Mouse (Mus musculus): ENCODE measurements at regions not wholly inside any gene's neighbourhood (a gene's known extent, or its start where the extent isn't known, plus 50 kb on each side); places are given as distances from the start of the nearest gene placed in this dataset.

GRCm38 (mm10) chr5:74904927-74905503, 139.6 kb downstream of the Chic2 start:
- no peaks in the 10 kb centered on the region for H3K27me3 ChIP-seq (ENCODE audit: control insufficient read depth, insufficient read depth, low read length)
- H3K4me2 ChIP-seq (ENCODE audit: low read depth, low read length), result no peak overlapping the region
- H3K9ac ChIP-seq (replicated peaks; ENCODE audit: low read length), result no peak overlapping the region
- H3K27ac ChIP-seq (replicated peaks; ENCODE audit: low read depth, low read length), result no peak overlapping the region
- no peaks in the 10 kb centered on the region for H3K9me3 ChIP-seq (replicated peaks; ENCODE audit: control insufficient read depth, low read length)
- H3K36me3 ChIP-seq (replicated peaks; ENCODE audit: control insufficient read depth, insufficient read depth, low read depth, low read length), result no peaks in the 10 kb centered on the region
- ATAC-seq (replicated peaks; ENCODE audit: insufficient number of reproducible peaks, low FRiP score, low TSS enrichment, low read depth), result no peak
- H3K4me3 ChIP-seq (ENCODE audit: low read depth, low read length), result no peak overlapping the region
- no peak for DNase-seq (ENCODE audit: low spot score)
- WGBS, result 52% methylated on average over 7 of the region's 7 CpGs
- H3K4me1 ChIP-seq (ENCODE audit: control insufficient read depth, insufficient read depth, low read length), result no peaks in the 10 kb centered on the region

GRCm38 (mm10) chr5:74904327-74904726, 140.2 kb downstream of the Chic2 start:
- WGBS, result 67% methylated on average over 3 of the region's 3 CpGs
- Histone ChIP-seq H3K4me2 (ENCODE audit: low read depth, low read length) (no peak overlapping the region), H3K27me3 (ENCODE audit: control insufficient read depth, insufficient read depth, low read length) (no peaks in the 10 kb centered on the region), H3K4me3 (ENCODE audit: low read depth, low read length) (no peak overlapping the region), H3K36me3 (replicated peaks; ENCODE audit: control insufficient read depth, insufficient read depth, low read depth, low read length) (no peaks in the 10 kb centered on the region), H3K9ac (replicated peaks; ENCODE audit: low read length) (no peak overlapping the region), H3K27ac (replicated peaks; ENCODE audit: low read depth, low read length) (no peak overlapping the region), H3K4me1 (ENCODE audit: control insufficient read depth, insufficient read depth, low read length) (no peaks in the 10 kb centered on the region), H3K9me3 (replicated peaks; ENCODE audit: control insufficient read depth, low read length) (no peaks in the 10 kb centered on the region)
- ATAC-seq (replicated peaks; ENCODE audit: insufficient number of reproducible peaks, low FRiP score, low TSS enrichment, low read depth), result no peak
- DNase-seq (ENCODE audit: low spot score), result no peak

GRCm38 (mm10) chr5:74903711-74904110, 140.9 kb downstream of the Chic2 start:
- Histone ChIP-seq H3K4me3 (ENCODE audit: low read depth, low read length) (no peak overlapping the region), H3K27me3 (ENCODE audit: control insufficient read depth, insufficient read depth, low read length) (no peaks in the 10 kb centered on the region), H3K27ac (replicated peaks; ENCODE audit: low read depth, low read length) (no peak overlapping the region), H3K9me3 (replicated peaks; ENCODE audit: control insufficient read depth, low read length) (no peaks in the 10 kb centered on the region), H3K4me1 (ENCODE audit: control insufficient read depth, insufficient read depth, low read length) (no peaks in the 10 kb centered on the region), H3K36me3 (replicated peaks; ENCODE audit: control insufficient read depth, insufficient read depth, low read depth, low read length) (no peaks in the 10 kb centered on the region), H3K4me2 (ENCODE audit: low read depth, low read length) (no peak overlapping the region), H3K9ac (replicated peaks; ENCODE audit: low read length) (no peak overlapping the region)
- DNase-seq (ENCODE audit: low spot score), result no peak
- no peak for ATAC-seq (replicated peaks; ENCODE audit: insufficient number of reproducible peaks, low FRiP score, low TSS enrichment, low read depth)
- 91% methylated on average over 6 of the region's 6 CpGs for WGBS

GRCm38 (mm10) chr5:74897133-74897532, 147.4 kb downstream of the Chic2 start:
- no peak for ATAC-seq (replicated peaks; ENCODE audit: insufficient number of reproducible peaks, low FRiP score, low TSS enrichment, low read depth)
- 85% methylated on average over 8 of the region's 8 CpGs for WGBS
- H3K9ac ChIP-seq (replicated peaks; ENCODE audit: low read length), result no peak overlapping the region
- no peaks in the 10 kb centered on the region for H3K36me3 ChIP-seq (replicated peaks; ENCODE audit: control insufficient read depth, insufficient read depth, low read depth, low read length)
- peak; percentile 33 for DNase-seq (ENCODE audit: low spot score)
- no peak overlapping the region for H3K27ac ChIP-seq (replicated peaks; ENCODE audit: low read depth, low read length)
- H3K4me2 ChIP-seq (ENCODE audit: low read depth, low read length), result no peak overlapping the region
- no peaks in the 10 kb centered on the region for H3K4me1 ChIP-seq (ENCODE audit: control insufficient read depth, insufficient read depth, low read length)
- H3K4me3 ChIP-seq (ENCODE audit: low read depth, low read length), result no peak overlapping the region
- H3K9me3 ChIP-seq (replicated peaks; ENCODE audit: control insufficient read depth, low read length), result no peaks in the 10 kb centered on the region
- H3K27me3 ChIP-seq (ENCODE audit: control insufficient read depth, insufficient read depth, low read length), result no peaks in the 10 kb centered on the region

GRCm38 (mm10) chr5:74893276-74893675, 151.3 kb downstream of the Chic2 start:
- DNase-seq (ENCODE audit: low spot score), result no peak
- Histone ChIP-seq H3K4me3 (ENCODE audit: low read depth, low read length) (no peak overlapping the region), H3K27me3 (ENCODE audit: control insufficient read depth, insufficient read depth, low read length) (no peaks in the 10 kb centered on the region), H3K27ac (replicated peaks; ENCODE audit: low read depth, low read length) (no peak overlapping the region), H3K36me3 (replicated peaks; ENCODE audit: control insufficient read depth, insufficient read depth, low read depth, low read length) (no peaks in the 10 kb centered on the region), H3K9ac (replicated peaks; ENCODE audit: low read length) (no peak overlapping the region), H3K4me2 (ENCODE audit: low read depth, low read length) (no peak overlapping the region), H3K9me3 (replicated peaks; ENCODE audit: control insufficient read depth, low read length) (no peaks in the 10 kb centered on the region), H3K4me1 (ENCODE audit: control insufficient read depth, insufficient read depth, low read length) (peaks cover 2% of the 10 kb centered on the region; the same call in 1 of the 2 replicates)
- WGBS, result 77% methylated on average over 5 of the region's 5 CpGs
- no peak for ATAC-seq (replicated peaks; ENCODE audit: insufficient number of reproducible peaks, low FRiP score, low TSS enrichment, low read depth)

GRCm38 (mm10) chr5:74891541-74891940, 153.0 kb downstream of the Chic2 start:
- Histone ChIP-seq H3K9ac (replicated peaks; ENCODE audit: low read length) (no peak overlapping the region), H3K4me3 (ENCODE audit: low read depth, low read length) (no peak overlapping the region), H3K9me3 (replicated peaks; ENCODE audit: control insufficient read depth, low read length) (no peaks in the 10 kb centered on the region), H3K36me3 (replicated peaks; ENCODE audit: control insufficient read depth, insufficient read depth, low read depth, low read length) (no peaks in the 10 kb centered on the region), H3K27me3 (ENCODE audit: control insufficient read depth, insufficient read depth, low read length) (no peaks in the 10 kb centered on the region), H3K27ac (replicated peaks; ENCODE audit: low read depth, low read length) (no peak overlapping the region), H3K4me1 (ENCODE audit: control insufficient read depth, insufficient read depth, low read length) (peaks cover 2% of the 10 kb centered on the region; the same call in 1 of the 2 replicates), H3K4me2 (ENCODE audit: low read depth, low read length) (no peak overlapping the region)
- DNase-seq (ENCODE audit: low spot score) (peak; percentile 18), ATAC-seq (replicated peaks; ENCODE audit: insufficient number of reproducible peaks, low FRiP score, low TSS enrichment, low read depth) (no peak)
- 27% methylated on average over 3 of the region's 3 CpGs for WGBS

GRCm38 (mm10) chr5:74888934-74889333, 155.6 kb downstream of the Chic2 start:
- no peak overlapping the region for H3K4me2 ChIP-seq (ENCODE audit: low read depth, low read length)
- H3K4me1 ChIP-seq (ENCODE audit: control insufficient read depth, insufficient read depth, low read length), result peaks cover 2% of the 10 kb centered on the region; the same call in 1 of the 2 replicates
- no peak overlapping the region for H3K4me3 ChIP-seq (ENCODE audit: low read depth, low read length)
- H3K9me3 ChIP-seq (replicated peaks; ENCODE audit: control insufficient read depth, low read length), result no peaks in the 10 kb centered on the region
- H3K27ac ChIP-seq (replicated peaks; ENCODE audit: low read depth, low read length), result no peak overlapping the region
- DNase-seq (ENCODE audit: low spot score), result peak; percentile 21
- H3K36me3 ChIP-seq (replicated peaks; ENCODE audit: control insufficient read depth, insufficient read depth, low read depth, low read length), result no peaks in the 10 kb centered on the region
- no peak for ATAC-seq (replicated peaks; ENCODE audit: insufficient number of reproducible peaks, low FRiP score, low TSS enrichment, low read depth)
- WGBS, result 58% methylated on average over 8 of the region's 8 CpGs
- no peaks in the 10 kb centered on the region for H3K27me3 ChIP-seq (ENCODE audit: control insufficient read depth, insufficient read depth, low read length)
- no peak overlapping the region for H3K9ac ChIP-seq (replicated peaks; ENCODE audit: low read length)

GRCm38 (mm10) chr5:74885958-74886357, 158.6 kb downstream of the Chic2 start:
- WGBS, result 93% methylated on average over 3 of the region's 3 CpGs
- Histone ChIP-seq H3K27ac (replicated peaks; ENCODE audit: low read depth, low read length) (no peak overlapping the region), H3K36me3 (replicated peaks; ENCODE audit: control insufficient read depth, insufficient read depth, low read depth, low read length) (no peaks in the 10 kb centered on the region), H3K4me3 (ENCODE audit: low read depth, low read length) (no peak overlapping the region), H3K4me2 (ENCODE audit: low read depth, low read length) (no peak overlapping the region), H3K27me3 (ENCODE audit: control insufficient read depth, insufficient read depth, low read length) (no peaks in the 10 kb centered on the region), H3K9ac (replicated peaks; ENCODE audit: low read length) (no peak overlapping the region), H3K9me3 (replicated peaks; ENCODE audit: control insufficient read depth, low read length) (no peaks in the 10 kb centered on the region), H3K4me1 (ENCODE audit: control insufficient read depth, insufficient read depth, low read length) (no peaks in the 10 kb centered on the region)
- DNase-seq (ENCODE audit: low spot score), result no peak
- peak; percentile 62; the same call in 1 of the 2 replicates for ATAC-seq (replicated peaks; ENCODE audit: insufficient number of reproducible peaks, low FRiP score, low TSS enrichment, low read depth)
